Mouse (Mus musculus): ENCODE data around the gene Klhdc4.

DNA sequence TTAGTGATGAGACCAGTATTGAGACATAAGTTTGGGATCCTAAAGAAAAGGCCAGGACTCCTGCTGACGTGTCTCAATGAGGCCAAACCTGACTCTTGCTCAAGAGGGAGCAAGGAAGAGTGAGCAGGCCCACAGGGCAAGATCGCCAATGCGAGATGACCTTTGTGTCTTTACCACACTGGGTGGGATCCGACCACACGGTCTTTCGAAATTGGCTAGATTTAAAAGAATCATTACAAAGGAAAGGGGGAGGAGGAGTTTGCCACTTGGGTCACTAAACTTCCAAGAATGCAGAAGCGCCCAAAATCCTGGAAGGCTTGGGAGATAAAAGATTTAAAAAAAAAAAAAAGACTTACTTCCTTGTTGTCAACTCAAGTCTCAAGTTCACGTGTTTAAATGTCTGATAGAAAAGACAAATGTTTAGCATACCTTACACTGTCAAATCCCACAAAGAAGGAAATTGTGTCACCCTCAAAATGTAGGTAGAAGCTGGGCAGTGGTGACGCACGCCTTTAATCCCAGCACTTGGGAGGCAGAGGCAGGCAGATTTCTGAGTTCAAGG lies 18.0 kb upstream of the Klhdc4 start:
- TF ChIP-seq CTCF (IDR thresholded peaks at IDR 0.05; ENCODE audit: low read depth), result no peak
- TF ChIP-seq EP300 (IDR thresholded peaks at IDR 0.05; ENCODE audit: low read depth), result no peak

Data from liver, embryonic 14.5 days (tissue).